Mouse (Mus musculus) heart, postnatal 0 days (tissue): ENCODE measurements around the gene Ercc6l. TPM values are rescaled to one million over a fixed set of nuclear protein-coding genes. Genes with fewer than 3 reads are reported as not detected.

ENCODE experiments used
- ATAC-seq: fragments of 200-750 bp; cut with Nextera tagmentation; 2 replicates; pipeline ENCODE4 v1.8.0; 2017; ENCODE audit warnings: low read depth, moderate number of reproducible peaks, moderate library complexity; ENCODE audit not compliant: insufficient read depth
- DNase-seq: peaks from one replicate; pipeline ENCODE4 v3.0.0-alpha.2; 2016; ENCODE audit warnings: low spot score
- H3K27ac ChIP-seq: fragments of 300-500 bp; sonication (generic); 2 replicates; pipeline ENCODE4 v1.5.1; 2014; ENCODE audit warnings: low read depth, mild to moderate bottlenecking
- H3K27me3 ChIP-seq: fragments of 300-500 bp; sonication (generic); 2 replicates; pipeline ENCODE4 v1.6.1; 2014; ENCODE audit warnings: low read length, mixed read lengths; ENCODE audit not compliant: control insufficient read depth, insufficient read depth
- H3K36me3 ChIP-seq: fragments of 300-500 bp; sonication (generic); replicated peaks from 2 replicates; pipeline ENCODE4 v1.6.1; 2014; ENCODE audit warnings: low read length, mixed read lengths; ENCODE audit not compliant: control insufficient read depth, insufficient read depth
- H3K4me1 ChIP-seq: fragments of 300-500 bp; sonication (generic); 2 replicates; pipeline ENCODE4 v1.6.1; 2014; ENCODE audit warnings: antibody characterized with exemption; ENCODE audit not compliant: control insufficient read depth, insufficient read depth
- H3K4me2 ChIP-seq: fragments of 300-500 bp; sonication (generic); 2 replicates; pipeline ENCODE4 v1.6.1; 2014; ENCODE audit warnings: low read depth, mild to moderate bottlenecking, low read length, moderate library complexity
- H3K4me3 ChIP-seq: fragments of 300-500 bp; sonication (generic); 2 replicates; pipeline ENCODE4 v1.5.1; 2014; ENCODE audit warnings: low read depth, low read length
- H3K9ac ChIP-seq: fragments of 300-500 bp; sonication (generic); replicated peaks from 2 replicates; pipeline ENCODE4 v1.6.1; 2014; ENCODE audit warnings: low read depth, low read length, mixed read lengths
- H3K9me3 ChIP-seq: fragments of 300-500 bp; sonication (generic); replicated peaks from 2 replicates; pipeline ENCODE4 v1.6.1; 2016; ENCODE audit warnings: low read length; ENCODE audit not compliant: control insufficient read depth
- CTCF ChIP-seq: IDR thresholded peaks from 2 replicates; pipeline ENCODE4 v1.5.1; 2016; ENCODE audit warnings: antibody characterized with exemption, control low read depth, low read depth
- EP300 ChIP-seq: IDR thresholded peaks from 2 replicates; pipeline ENCODE4 v1.6.1; 2016; ENCODE audit warnings: antibody characterized with exemption, low read depth
- WGBS: fragments of 180-500 bp; shearing (Covaris S2); extraction: QIAGEN DNeasy Blood & Tissue Kit; methylation state at CpG from one replicate; pipeline ENCODE4 v1.1.7; 2014; 5-methylcytosine and 5-hydroxymethylcytosine counted together
- polyA plus RNA-seq: library from polyadenylated mRNA; unstranded; fragments of >200 nt; fragmentation: Nextera tagmentation; extraction: Ambion mirVana; gene quantifications from 2 replicates; pipeline ENCODE4 v1.2.1, GENCODE M21; 2015
- total RNA-seq: library from RNA; depleted of rRNA; stranded (reverse); fragments of >200 nt; gene quantifications from 2 replicates; pipeline ENCODE4 v1.2.3, GENCODE M21; 2014; ENCODE audit warnings: low replicate concordance

The Ercc6l gene
- total and polyA plus RNA-seq, 2 experiments from 2014 or later = 1.3 to 3.7 TPM

- Histone ChIP-seq H3K4me3 (no peak overlapping the region), H3K4me2 (no peak overlapping the region), H3K4me1 (no peaks in the 10 kb centered on the region), H3K36me3 (peaks cover 25% of the 10 kb centered on the region; the same call in 1 of the 2 replicates), H3K9me3 (no peaks in the 10 kb centered on the region), H3K9ac (no peak overlapping the region), H3K27me3 (no peaks in the 10 kb centered on the region), H3K27ac (no peak overlapping the region)
- DNase-seq (no peak), ATAC-seq (no peak)
- no peak for TF ChIP-seq CTCF
- no peak for TF ChIP-seq EP300
Observed at GRCm38 (mm10) chrX:102182575-102182974, 25.7 kb upstream of the Ercc6l start.

- Histone ChIP-seq H3K27me3 (no peaks in the 10 kb centered on the region), H3K4me2 (no peak overlapping the region), H3K4me3 (no peak overlapping the region), H3K4me1 (no peaks in the 10 kb centered on the region), H3K9ac (no peak overlapping the region), H3K9me3 (no peaks in the 10 kb centered on the region), H3K36me3 (no peaks in the 10 kb centered on the region), H3K27ac (no peak overlapping the region)
- no peak for ATAC-seq
- DNase-seq = no peak
- TF ChIP-seq EP300 (no peak), CTCF (no peak)
- WGBS = 72% methylated on average over 5 of the region's 5 CpGs
Observed at GRCm38 (mm10) chrX:102175538-102176287, 18.8 kb upstream of the Ercc6l start.

GRCm38 (mm10) chrX:102170900-102171299, 14.0 kb upstream of the Ercc6l start:
- WGBS = 26% methylated on average over 3 of the region's 3 CpGs
- Histone ChIP-seq H3K4me3 (no peak overlapping the region), H3K27ac (no peak overlapping the region), H3K9me3 (no peaks in the 10 kb centered on the region), H3K36me3 (no peaks in the 10 kb centered on the region), H3K27me3 (no peaks in the 10 kb centered on the region), H3K9ac (no peak overlapping the region), H3K4me2 (no peak overlapping the region), H3K4me1 (no peaks in the 10 kb centered on the region)
- no peak for TF ChIP-seq CTCF
- TF ChIP-seq EP300 = no peak
- DNase-seq (no peak), ATAC-seq (no peak)

GRCm38 (mm10) chrX:102170135-102170534, 13.2 kb upstream of the Ercc6l start:
- Histone ChIP-seq H3K9ac (no peak overlapping the region), H3K27ac (no peak overlapping the region), H3K9me3 (no peaks in the 10 kb centered on the region), H3K4me1 (no peaks in the 10 kb centered on the region), H3K27me3 (no peaks in the 10 kb centered on the region), H3K4me2 (no peak overlapping the region), H3K36me3 (no peaks in the 10 kb centered on the region), H3K4me3 (no peak overlapping the region)
- no peak for DNase-seq
- 45% methylated on average over 3 of the region's 3 CpGs for WGBS
- ATAC-seq = no peak
- TF ChIP-seq EP300 (no peak), CTCF (no peak)

GRCm38 (mm10) chrX:102169724-102170123, 12.8 kb upstream of the Ercc6l start:
- H3K36me3 ChIP-seq = no peaks in the 10 kb centered on the region
- TF ChIP-seq EP300 (no peak), CTCF (no peak)
- ATAC-seq (no peak), DNase-seq (no peak)
- no peak overlapping the region for H3K9ac ChIP-seq
- H3K27ac ChIP-seq = no peak overlapping the region
- WGBS = 50% methylated on average over 1 of the region's 1 CpGs
- H3K9me3 ChIP-seq = no peaks in the 10 kb centered on the region
- no peaks in the 10 kb centered on the region for H3K27me3 ChIP-seq
- H3K4me3 ChIP-seq = no peak overlapping the region
- no peaks in the 10 kb centered on the region for H3K4me1 ChIP-seq
- H3K4me2 ChIP-seq = no peak overlapping the region

- H3K9ac ChIP-seq = no peak overlapping the region
- no peak overlapping the region for H3K4me3 ChIP-seq
- TF ChIP-seq CTCF (no peak), EP300 (no peak)
- H3K36me3 ChIP-seq = no peaks in the 10 kb centered on the region
- H3K27me3 ChIP-seq = no peaks in the 10 kb centered on the region
- H3K9me3 ChIP-seq = no peaks in the 10 kb centered on the region
- no peaks in the 10 kb centered on the region for H3K4me1 ChIP-seq
- 40% methylated on average over 6 of the region's 6 CpGs for WGBS
- no peak overlapping the region for H3K4me2 ChIP-seq
- DNase-seq (no peak), ATAC-seq (no peak)
- peak overlapping the region; percentile 26 for H3K27ac ChIP-seq
Observed at GRCm38 (mm10) chrX:102166986-102167385, 10.1 kb upstream of the Ercc6l start.
